Mouse (Mus musculus): ENCODE data around the gene Nyap2. TPM values are rescaled to one million over a fixed set of nuclear protein-coding genes. Genes with fewer than 3 reads are reported as not detected.

Gene Nyap2
- total RNA-seq, 2 experiments from 2014 or later = not detected

GRCm38 (mm10) chr1:81316995-81317413, 240.3 kb downstream of the Nyap2 start:
- no peak for DNase-seq
- intact Hi-C loops (cut with DNase I) = loop anchor here (1.0 to 10.0 kb wide), 4 partner anchors 200 to 1325 kb away; no protein-coding TSS in a partner anchor

- no peak for DNase-seq
- intact Hi-C loops (cut with DNase I) = no loop called here
Measured at GRCm38 (mm10) chr1:81387722-81388121, 311.0 kb downstream of the Nyap2 start.

All from heart, postnatal 36 days (tissue).